Mouse (Mus musculus): ENCODE results near the gene Arl13b. TPM values are rescaled to one million over a fixed set of nuclear protein-coding genes. Genes with fewer than 3 reads are reported as not detected.

Arl13b gene
- total and polyA plus RNA-seq, 3 experiments: 9.3 to 14.5 (median 10.9) TPM

- Histone ChIP-seq H3K27me3 (replicated peaks) (no peaks in the 10 kb centered on the region), H3K27ac (ENCODE audit: insufficient read depth, low read depth) (no peak overlapping the region), H3K4me3 (replicated peaks in 1 of 3; ENCODE audit: low read depth in 2 of 3, low read length in 2 of 3, poor library complexity in 1 of 3) (no peak overlapping the region), H3K9ac (ENCODE audit: insufficient read depth, low read depth) (no peak overlapping the region), H3K79me2 (replicated peaks; ENCODE audit: control insufficient read depth, extremely low read depth, insufficient read depth, poor library complexity, severe bottlenecking) (no peaks in the 10 kb centered on the region), H3K4me2 (ENCODE audit: insufficient read depth, low read depth, poor library complexity, severe bottlenecking) (no peak overlapping the region), H3K4me1 (ENCODE audit: control insufficient read depth in 1 of 2, insufficient read depth in 2 of 2) (peaks cover 5 to 7% of the 10 kb centered on the region in 2 experiments; a peak in 2 of 4 replicates), H3K36me3 (replicated peaks in 1 of 2; ENCODE audit: control insufficient read depth in 1 of 2, insufficient read depth in 1 of 2, low read length in 1 of 2) (peaks cover 11 to 59% of the 10 kb centered on the region in 2 experiments), H3K9me3 (replicated peaks; ENCODE audit: low read length) (peaks cover 3% of the 10 kb centered on the region)
- no peak for DNase-seq (ENCODE audit: extremely low read depth)
- in situ Hi-C loops (cut with MboI; ENCODE audit: low pct_ligation_motif_present, low pct_unique_long_range_greater_than_20kb, low sequenced_read_pairs) (loop anchor here (25.0 kb wide), 1 partner anchor 243 kb away; no protein-coding TSS in a partner anchor), dilution Hi-C loops (cut with MboI; ENCODE audit: extremely low pct_ligation_motif_present, extremely low pct_unique_long_range_greater_than_20kb, low sequenced_read_pairs) (no loop called here)
- TF ChIP-seq EP300 (IDR thresholded peaks at IDR 0.05; ENCODE audit: low read length): no peak
- no peak for TF ChIP-seq ETS1 (conservative IDR thresholded peaks at IDR 0.05; ENCODE audit: low read depth, low read length)
- no peak for TF ChIP-seq NRF1 (IDR thresholded peaks at IDR 0.05; ENCODE audit: low read depth, low read length)
- TF ChIP-seq MAZ (IDR thresholded peaks at IDR 0.05; ENCODE audit: low read depth, low read length): no peak
- TF ChIP-seq RAD21 (IDR thresholded peaks at IDR 0.05; ENCODE audit: low read depth, low read length): no peak
- TF ChIP-seq ZC3H11A (IDR thresholded peaks at IDR 0.05; ENCODE audit: low read depth, low read length): no peak
- TF ChIP-seq CHD2 (IDR thresholded peaks at IDR 0.05; ENCODE audit: low read length): no peak
- no peak for TF ChIP-seq ZNF384 (IDR thresholded peaks at IDR 0.05; ENCODE audit: low read depth, low read length)
- no peak for TF ChIP-seq TBP (conservative IDR thresholded peaks at IDR 0.05; ENCODE audit: low read depth, low read length)
- no peak for TF ChIP-seq USF2 (conservative IDR thresholded peaks at IDR 0.05; ENCODE audit: low read depth, low read length)
- no peak for TF ChIP-seq JUND (conservative IDR thresholded peaks at IDR 0.05; ENCODE audit: low read depth, low read length)
- no peak for TF ChIP-seq RCOR1 (conservative IDR thresholded peaks at IDR 0.05; ENCODE audit: low read depth, low read length)
Observed at GRCm38 (mm10) chr16:62755307-62755706, 91.5 kb downstream of the Arl13b start.

GRCm38 (mm10) chr16:62753597-62753996 is 93.2 kb downstream of the Arl13b start:
- H3K36me3 ChIP-seq (replicated peaks in 1 of 2; ENCODE audit: control insufficient read depth in 1 of 2, insufficient read depth in 1 of 2, low read length in 1 of 2): peaks cover 8 to 43% of the 10 kb centered on the region in 2 experiments
- peaks cover 5 to 7% of the 10 kb centered on the region in 2 experiments; a peak in 2 of 4 replicates for H3K4me1 ChIP-seq (ENCODE audit: control insufficient read depth in 1 of 2, insufficient read depth in 2 of 2)
- H3K9me3 ChIP-seq (replicated peaks; ENCODE audit: low read length): peaks cover 3% of the 10 kb centered on the region
- no peaks in the 10 kb centered on the region for H3K27me3 ChIP-seq (replicated peaks)
- no peaks in the 10 kb centered on the region for H3K79me2 ChIP-seq (replicated peaks; ENCODE audit: control insufficient read depth, extremely low read depth, insufficient read depth, poor library complexity, severe bottlenecking)
- no peak overlapping the region for H3K9ac ChIP-seq (ENCODE audit: insufficient read depth, low read depth)
- DNase-seq (ENCODE audit: extremely low read depth): no peak
- TF ChIP-seq TCF12 (IDR thresholded peaks at IDR 0.05; ENCODE audit: low read depth, low read length) (no peak), GABPA (IDR thresholded peaks at IDR 0.05; ENCODE audit: insufficient replicate concordance, low read depth, low read length) (no peak), POLR2A (IDR thresholded peaks at IDR 0.05; ENCODE audit: low read depth, low read length) (no peak), SIN3A (IDR thresholded peaks at IDR 0.05; ENCODE audit: low read length) (no peak), TBP (conservative IDR thresholded peaks at IDR 0.05; ENCODE audit: low read depth, low read length) (no peak), SMC3 (IDR thresholded peaks at IDR 0.05; ENCODE audit: low read depth, low read length) (no peak), UBTF (IDR thresholded peaks at IDR 0.05; ENCODE audit: low read depth, low read length) (no peak), ZKSCAN1 (IDR thresholded peaks at IDR 0.05; ENCODE audit: borderline replicate concordance, low read depth, low read length) (no peak), MEF2A (IDR thresholded peaks at IDR 0.05; ENCODE audit: borderline replicate concordance, low read depth, low read length) (no peak), CTCF (conservative IDR thresholded peaks at IDR 0.05 in 1 of 2, IDR thresholded peaks at IDR 0.05 in 1 of 2; ENCODE audit: low read depth in 2 of 2, low read length in 2 of 2) (no peak), ZC3H11A (IDR thresholded peaks at IDR 0.05; ENCODE audit: low read depth, low read length) (no peak), USF2 (conservative IDR thresholded peaks at IDR 0.05; ENCODE audit: low read depth, low read length) (no peak), ETS1 (conservative IDR thresholded peaks at IDR 0.05; ENCODE audit: low read depth, low read length) (no peak), EP300 (IDR thresholded peaks at IDR 0.05; ENCODE audit: low read length) (no peak), JUN (IDR thresholded peaks at IDR 0.05; ENCODE audit: insufficient read depth, low read depth, low read length) (no peak), IRF4 (IDR thresholded peaks at IDR 0.05; ENCODE audit: low read depth, low read length) (no peak), MAX (IDR thresholded peaks at IDR 0.05; ENCODE audit: low read length) (no peak), BHLHE40 (IDR thresholded peaks at IDR 0.05; ENCODE audit: low read depth, low read length) (no peak), MYC (IDR thresholded peaks at IDR 0.05; ENCODE audit: low read depth, low read length) (no peak), E2F4 (IDR thresholded peaks at IDR 0.05; ENCODE audit: insufficient replicate concordance, low read depth, low read length) (no peak)
- in situ Hi-C loops (cut with MboI; ENCODE audit: low pct_ligation_motif_present, low pct_unique_long_range_greater_than_20kb, low sequenced_read_pairs) (loop anchor here (25.0 kb wide), 1 partner anchor 241 kb away; no protein-coding TSS in a partner anchor), dilution Hi-C loops (cut with MboI; ENCODE audit: extremely low pct_ligation_motif_present, extremely low pct_unique_long_range_greater_than_20kb, low sequenced_read_pairs) (no loop called here)
- H3K27ac ChIP-seq (ENCODE audit: insufficient read depth, low read depth): no peak overlapping the region
- no peak overlapping the region for H3K4me3 ChIP-seq (replicated peaks in 1 of 3; ENCODE audit: low read depth in 2 of 3, low read length in 2 of 3, poor library complexity in 1 of 3)
- no peak overlapping the region for H3K4me2 ChIP-seq (ENCODE audit: insufficient read depth, low read depth, poor library complexity, severe bottlenecking)

Measured in CH12.LX (cell line).